Mouse (Mus musculus): ENCODE measurements at regions not wholly inside any gene's neighbourhood (a gene's known extent, or its start where the extent isn't known, plus 50 kb on each side); places are given as distances from the start of the nearest gene placed in this dataset.

DNA sequence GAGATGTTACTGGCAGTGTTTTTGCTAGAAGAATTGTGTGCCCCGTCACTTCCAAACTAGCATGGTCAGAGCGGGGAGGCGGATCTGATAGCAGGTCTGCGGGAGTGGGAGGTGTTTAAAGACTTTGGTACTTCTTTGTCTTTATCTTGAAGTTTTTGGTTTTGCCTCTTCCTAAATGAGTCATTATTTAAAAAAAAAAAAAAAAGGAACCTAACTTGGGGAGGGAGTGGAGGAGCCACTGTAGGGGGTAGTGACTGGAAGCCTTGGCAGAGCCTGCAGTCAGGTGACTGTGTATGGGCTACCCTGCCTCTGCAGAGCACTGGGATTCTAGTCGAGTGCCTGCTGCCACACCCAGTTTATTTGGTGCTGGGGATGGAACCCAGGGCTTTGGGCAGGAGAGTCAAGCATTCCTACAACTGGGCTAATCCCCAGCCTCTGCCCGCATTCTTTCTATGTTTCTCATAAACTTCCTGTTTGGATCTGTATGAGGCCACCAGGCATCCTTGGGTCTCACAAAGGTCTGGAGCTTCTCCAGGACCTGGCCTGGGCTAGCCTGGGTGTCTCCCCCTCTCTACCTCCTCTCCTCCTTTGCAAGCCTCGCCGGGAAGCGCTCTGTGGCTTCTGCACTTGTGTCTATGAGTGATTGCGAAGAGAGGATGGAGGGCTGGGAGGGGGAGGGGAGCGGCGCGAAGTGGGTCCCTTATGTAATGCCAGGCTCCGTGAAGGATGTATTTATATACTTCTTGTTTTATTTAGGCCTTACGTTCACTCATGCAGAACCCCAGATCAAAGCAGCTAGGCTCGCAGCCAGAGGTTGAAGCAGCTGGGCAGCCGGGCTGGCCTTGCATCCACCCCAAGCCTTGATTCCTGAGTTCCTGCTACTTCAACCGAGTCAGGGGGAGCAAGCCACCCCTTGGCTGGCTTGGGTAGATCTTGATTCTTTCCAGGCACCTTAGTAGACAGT lies 143.1 kb upstream of the Mrps10 start:
- in situ Hi-C loops (cut with MboI; ENCODE audit: low pct_ligation_motif_present, low pct_unique_long_range_greater_than_20kb, low sequenced_read_pairs): no loop called here
- H3K36me3 ChIP-seq (replicated peaks in 1 of 2; ENCODE audit: control insufficient read depth in 1 of 2, insufficient read depth in 1 of 2, low read length in 1 of 2): peaks cover 0 to 17% of the 10 kb centered on the region in 2 experiments
- dilution Hi-C loops (cut with MboI; ENCODE audit: extremely low pct_ligation_motif_present, extremely low pct_unique_long_range_greater_than_20kb, low sequenced_read_pairs): no loop called here
- no peak overlapping the region for H3K4me3 ChIP-seq (replicated peaks in 1 of 3; ENCODE audit: low read depth in 2 of 3, low read length in 2 of 3, poor library complexity in 1 of 3)
- H3K79me2 ChIP-seq (replicated peaks; ENCODE audit: control insufficient read depth, extremely low read depth, insufficient read depth, poor library complexity, severe bottlenecking): no peaks in the 10 kb centered on the region
- no peak for DNase-seq (ENCODE audit: extremely low read depth)
- peaks cover 5% of the 10 kb centered on the region for H3K9me3 ChIP-seq (replicated peaks; ENCODE audit: low read length)
- no peak overlapping the region for H3K9ac ChIP-seq (ENCODE audit: insufficient read depth, low read depth)
- peaks cover 0 to 26% of the 10 kb centered on the region in 2 experiments; a peak in 2 of 4 replicates for H3K4me1 ChIP-seq (ENCODE audit: control insufficient read depth in 1 of 2, insufficient read depth in 2 of 2)
- no peak overlapping the region for H3K4me2 ChIP-seq (ENCODE audit: insufficient read depth, low read depth, poor library complexity, severe bottlenecking)
- TF ChIP-seq ZNF384 (IDR thresholded peaks at IDR 0.05; ENCODE audit: low read depth, low read length) (peak; percentile 36; the same call in 1 of the 2 replicates), MXI1 (IDR thresholded peaks at IDR 0.05; ENCODE audit: low read depth, low read length) (no peak)
- H3K27ac ChIP-seq (ENCODE audit: insufficient read depth, low read depth): no peak overlapping the region
- no peaks in the 10 kb centered on the region for H3K27me3 ChIP-seq (replicated peaks)

GRCm38 (mm10) chr17:47221068-47221796 lies 147.5 kb upstream of the Mrps10 start:
- no peak overlapping the region for H3K4me3 ChIP-seq (replicated peaks in 1 of 3; ENCODE audit: low read depth in 2 of 3, low read length in 2 of 3, poor library complexity in 1 of 3)
- dilution Hi-C loops (cut with MboI; ENCODE audit: extremely low pct_ligation_motif_present, extremely low pct_unique_long_range_greater_than_20kb, low sequenced_read_pairs) (no loop called here), in situ Hi-C loops (cut with MboI; ENCODE audit: low pct_ligation_motif_present, low pct_unique_long_range_greater_than_20kb, low sequenced_read_pairs) (no loop called here)
- no peak overlapping the region for H3K4me2 ChIP-seq (ENCODE audit: insufficient read depth, low read depth, poor library complexity, severe bottlenecking)
- no peak for DNase-seq (ENCODE audit: extremely low read depth)
- H3K27ac ChIP-seq (ENCODE audit: insufficient read depth, low read depth): no peak overlapping the region
- H3K9me3 ChIP-seq (replicated peaks; ENCODE audit: low read length): no peaks in the 10 kb centered on the region
- TF ChIP-seq MXI1 (IDR thresholded peaks at IDR 0.05; ENCODE audit: low read depth, low read length): no peak
- TF ChIP-seq BHLHE40 (IDR thresholded peaks at IDR 0.05; ENCODE audit: low read depth, low read length): peak; percentile 27; the same call in 1 of the 2 replicates
- peaks cover 0 to 4% of the 10 kb centered on the region in 2 experiments for H3K36me3 ChIP-seq (replicated peaks in 1 of 2; ENCODE audit: control insufficient read depth in 1 of 2, insufficient read depth in 1 of 2, low read length in 1 of 2)
- H3K4me1 ChIP-seq (ENCODE audit: control insufficient read depth in 1 of 2, insufficient read depth in 2 of 2): peaks cover 0 to 35% of the 10 kb centered on the region in 2 experiments; a peak in 2 of 4 replicates
- H3K27me3 ChIP-seq (replicated peaks): no peaks in the 10 kb centered on the region
- no peak overlapping the region for H3K9ac ChIP-seq (ENCODE audit: insufficient read depth, low read depth)
- no peaks in the 10 kb centered on the region for H3K79me2 ChIP-seq (replicated peaks; ENCODE audit: control insufficient read depth, extremely low read depth, insufficient read depth, poor library complexity, severe bottlenecking)

- dilution Hi-C loops (cut with MboI; ENCODE audit: extremely low pct_ligation_motif_present, extremely low pct_unique_long_range_greater_than_20kb, low sequenced_read_pairs) (no loop called here), in situ Hi-C loops (cut with MboI; ENCODE audit: low pct_ligation_motif_present, low pct_unique_long_range_greater_than_20kb, low sequenced_read_pairs) (no loop called here)
- TF ChIP-seq JUND (conservative IDR thresholded peaks at IDR 0.05; ENCODE audit: low read depth, low read length) (no peak), E2F4 (IDR thresholded peaks at IDR 0.05; ENCODE audit: insufficient replicate concordance, low read depth, low read length) (no peak), NELFE (IDR thresholded peaks at IDR 0.05; ENCODE audit: low read depth, low read length) (no peak), MYC (IDR thresholded peaks at IDR 0.05; ENCODE audit: low read depth, low read length) (no peak), MXI1 (IDR thresholded peaks at IDR 0.05; ENCODE audit: low read depth, low read length) (no peak), SIN3A (IDR thresholded peaks at IDR 0.05; ENCODE audit: low read length) (no peak), USF2 (conservative IDR thresholded peaks at IDR 0.05; ENCODE audit: low read depth, low read length) (no peak), POLR2A (IDR thresholded peaks at IDR 0.05; ENCODE audit: low read depth, low read length) (no peak), CTCF (conservative IDR thresholded peaks at IDR 0.05 in 1 of 2, IDR thresholded peaks at IDR 0.05 in 1 of 2; ENCODE audit: low read depth in 2 of 2, low read length in 2 of 2) (no peak), TCF12 (IDR thresholded peaks at IDR 0.05; ENCODE audit: low read depth, low read length) (no peak), GABPA (IDR thresholded peaks at IDR 0.05; ENCODE audit: insufficient replicate concordance, low read depth, low read length) (no peak), MAX (IDR thresholded peaks at IDR 0.05; ENCODE audit: low read length) (no peak), NRF1 (IDR thresholded peaks at IDR 0.05; ENCODE audit: low read depth, low read length) (no peak), MEF2A (IDR thresholded peaks at IDR 0.05; ENCODE audit: borderline replicate concordance, low read depth, low read length) (no peak), MAFK (IDR thresholded peaks at IDR 0.05; ENCODE audit: insufficient replicate concordance, low read length) (no peak), HCFC1 (IDR thresholded peaks at IDR 0.05; ENCODE audit: low read depth, low read length) (no peak), ZMIZ1 (IDR thresholded peaks at IDR 0.05; ENCODE audit: low read depth, low read length) (no peak), BHLHE40 (IDR thresholded peaks at IDR 0.05; ENCODE audit: low read depth, low read length) (no peak), RAD21 (IDR thresholded peaks at IDR 0.05; ENCODE audit: low read depth, low read length) (no peak)
- peaks cover 0 to 30% of the 10 kb centered on the region in 2 experiments; a peak in 2 of 4 replicates for H3K4me1 ChIP-seq (ENCODE audit: control insufficient read depth in 1 of 2, insufficient read depth in 2 of 2)
- H3K27me3 ChIP-seq (replicated peaks): no peaks in the 10 kb centered on the region
- DNase-seq (ENCODE audit: extremely low read depth): no peak
- H3K9ac ChIP-seq (ENCODE audit: insufficient read depth, low read depth): no peak overlapping the region
- no peaks in the 10 kb centered on the region for H3K9me3 ChIP-seq (replicated peaks; ENCODE audit: low read length)
- H3K4me3 ChIP-seq (replicated peaks in 1 of 3; ENCODE audit: low read depth in 2 of 3, low read length in 2 of 3, poor library complexity in 1 of 3): no peak overlapping the region
- H3K4me2 ChIP-seq (ENCODE audit: insufficient read depth, low read depth, poor library complexity, severe bottlenecking): no peak overlapping the region
- no peaks in the 10 kb centered on the region for H3K79me2 ChIP-seq (replicated peaks; ENCODE audit: control insufficient read depth, extremely low read depth, insufficient read depth, poor library complexity, severe bottlenecking)
- H3K27ac ChIP-seq (ENCODE audit: insufficient read depth, low read depth): no peak overlapping the region
- peaks cover 0 to 4% of the 10 kb centered on the region in 2 experiments for H3K36me3 ChIP-seq (replicated peaks in 1 of 2; ENCODE audit: control insufficient read depth in 1 of 2, insufficient read depth in 1 of 2, low read length in 1 of 2)
Measured at GRCm38 (mm10) chr17:47219846-47220245, 148.8 kb upstream of the Mrps10 start.

Measured in CH12.LX (cell line).